Mouse (Mus musculus) adrenal gland, adult 8-10 months (tissue): ENCODE results near the gene Slc46a3. TPM values are rescaled to one million over a fixed set of nuclear protein-coding genes. Genes with fewer than 3 reads are reported as not detected.
"Not testable (repeated sequence)": the region's sequence is repeated elsewhere in the genome, so short reads cannot be mapped to it uniquely, and the experiment has no call there.

Experiments used
- DNase-seq: peaks from one replicate; pipeline ENCODE4 v3.0.0; 2022
- total RNA-seq, 4 experiments: library from RNA; stranded (reverse); gene quantifications; 2 replicates each; pipeline ENCODE4 v1.2.4; 2022

Gene Slc46a3
- 10 to 100 TPM; 15.2 to 32.1 (median 26.2) TPM for total RNA-seq

GRCm38 (mm10) chr5:147894455-147895076 lies at the start of gene Slc46a3:
TSS of gene Slc46a3 (minus strand) at chr5:147894815.
- peak; percentile 94 for DNase-seq

DNA sequence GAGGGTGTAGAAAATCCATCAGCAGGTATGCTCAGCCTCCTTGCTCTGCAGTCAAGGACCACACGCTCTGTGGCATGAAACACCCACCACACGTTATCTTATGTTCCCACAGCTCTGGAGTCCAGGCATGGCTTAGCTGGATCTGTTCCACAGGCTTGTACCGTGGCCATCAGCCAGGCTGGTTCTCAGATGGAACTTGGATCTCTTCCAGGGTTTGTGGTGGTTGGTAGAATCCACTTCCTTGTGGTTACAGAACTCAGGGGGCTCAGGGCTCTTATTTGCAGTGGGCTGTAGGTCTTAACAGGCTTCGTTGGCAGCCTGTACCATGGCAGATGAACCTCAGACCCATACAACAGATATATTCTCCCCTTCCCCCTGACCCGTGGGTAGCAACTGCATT lies 44.6 kb upstream of the Slc46a3 start:
- DNase-seq, result no peak

- no peak for DNase-seq
Measured at GRCm38 (mm10) chr5:147935096-147935495, 40.5 kb upstream of the Slc46a3 start.

DNA sequence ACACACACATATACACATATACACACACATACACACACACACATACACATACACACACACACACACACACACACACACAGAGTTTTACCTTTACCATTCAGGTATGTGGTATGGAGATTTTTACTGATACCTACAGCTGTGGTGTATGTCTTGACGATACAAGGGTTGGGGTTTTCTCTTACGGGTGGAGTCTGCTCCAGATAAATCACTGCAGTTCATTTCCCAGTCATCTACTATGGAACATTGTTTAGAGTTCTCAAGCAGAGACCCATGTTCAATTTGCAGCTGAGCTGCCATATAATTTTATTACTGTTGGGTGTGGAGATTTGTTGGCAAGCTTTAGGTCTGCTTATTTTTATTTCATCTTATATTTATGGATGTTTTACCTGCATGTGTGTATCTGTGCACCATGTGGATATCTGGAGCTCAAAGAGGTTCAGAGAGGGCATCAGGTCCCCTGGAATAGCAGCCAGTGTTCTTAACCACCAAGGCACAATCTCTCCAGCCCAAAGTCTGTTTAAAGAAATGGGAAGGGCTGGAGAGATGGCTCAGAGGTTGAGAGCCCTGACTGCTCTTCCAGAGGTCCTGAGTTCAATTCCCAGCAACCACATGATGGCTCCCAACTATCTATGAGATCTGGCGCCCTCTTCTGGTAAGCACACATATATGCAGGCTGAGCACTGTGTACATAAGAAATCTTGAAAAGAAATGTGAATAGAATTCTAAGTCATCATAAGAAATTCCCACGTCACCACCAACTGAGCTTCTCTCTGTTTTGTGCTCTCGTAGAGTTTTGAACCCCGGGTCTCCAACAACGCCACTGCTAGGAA lies 34.3 kb upstream of the Slc46a3 start:
- no peak for DNase-seq

DNA sequence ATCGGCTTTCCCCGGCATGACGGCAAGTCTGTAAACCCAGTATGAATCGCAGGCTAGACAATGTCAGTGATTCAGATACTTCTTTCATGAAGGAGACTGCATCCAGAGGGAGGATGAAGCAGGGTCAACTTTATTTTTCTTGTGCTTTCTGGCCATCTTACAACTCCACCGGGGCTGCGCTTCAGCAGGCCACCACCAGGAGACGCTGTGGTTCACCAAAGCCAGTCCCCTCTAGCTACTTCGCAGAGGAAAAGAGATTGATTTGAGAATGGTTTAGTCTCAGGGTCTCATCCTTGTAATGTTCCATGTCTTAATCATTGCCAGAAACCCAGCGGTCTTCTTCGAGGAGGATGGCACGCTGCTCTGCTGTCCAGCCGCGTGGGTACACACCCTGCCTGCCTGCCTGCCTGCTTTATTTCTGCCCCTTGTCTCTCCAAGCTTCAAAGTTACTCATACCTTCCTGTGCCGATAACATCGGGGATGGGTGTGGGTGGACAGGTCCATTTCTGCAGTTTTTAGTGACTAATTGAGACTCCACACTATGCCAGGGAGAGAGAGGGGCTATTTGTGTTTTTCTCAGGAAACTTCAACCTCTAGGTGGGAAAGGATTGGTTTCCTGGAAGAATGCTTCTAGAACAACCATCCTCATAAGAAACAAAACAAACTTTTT lies 31.5 kb upstream of the Slc46a3 start:
- DNase-seq, result no peak

GRCm38 (mm10) chr5:147924621-147925020 lies 30.0 kb upstream of the Slc46a3 start:
- no peak for DNase-seq

- DNase-seq, result peak; percentile 60
Measured at GRCm38 (mm10) chr5:147918044-147918846, 23.6 kb upstream of the Slc46a3 start.

GRCm38 (mm10) chr5:147916171-147916570 lies 21.6 kb upstream of the Slc46a3 start:
- DNase-seq, result peak; percentile 59

DNA sequence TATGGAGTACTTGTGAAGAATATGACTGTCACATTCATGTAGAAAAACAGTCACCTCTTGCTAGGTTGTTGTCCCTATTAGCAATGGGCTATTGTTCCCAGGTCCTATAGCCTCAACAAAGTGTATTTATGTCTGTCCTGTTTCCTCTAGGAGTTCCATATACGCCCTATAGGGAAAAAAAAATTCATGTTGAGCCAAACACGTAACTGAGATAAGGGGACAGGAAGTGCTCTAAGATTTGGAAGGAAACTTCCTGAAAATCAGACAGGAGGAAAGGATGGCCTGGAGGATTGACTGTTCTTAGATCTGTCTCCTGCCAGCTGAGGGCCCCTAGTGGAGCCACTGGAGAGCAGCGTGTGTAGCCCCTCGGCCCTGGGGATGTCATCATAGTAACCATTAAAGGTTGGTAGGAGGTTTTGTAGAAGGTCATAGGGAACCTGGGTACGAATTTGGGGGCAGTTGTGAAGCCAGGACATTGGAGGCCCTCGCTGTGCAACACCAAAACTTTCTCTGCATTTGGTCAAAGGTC lies 20.5 kb upstream of the Slc46a3 start:
- DNase-seq, result no peak

- DNase-seq, result no peak
Measured at GRCm38 (mm10) chr5:147913241-147913842, 18.7 kb upstream of the Slc46a3 start.

DNA sequence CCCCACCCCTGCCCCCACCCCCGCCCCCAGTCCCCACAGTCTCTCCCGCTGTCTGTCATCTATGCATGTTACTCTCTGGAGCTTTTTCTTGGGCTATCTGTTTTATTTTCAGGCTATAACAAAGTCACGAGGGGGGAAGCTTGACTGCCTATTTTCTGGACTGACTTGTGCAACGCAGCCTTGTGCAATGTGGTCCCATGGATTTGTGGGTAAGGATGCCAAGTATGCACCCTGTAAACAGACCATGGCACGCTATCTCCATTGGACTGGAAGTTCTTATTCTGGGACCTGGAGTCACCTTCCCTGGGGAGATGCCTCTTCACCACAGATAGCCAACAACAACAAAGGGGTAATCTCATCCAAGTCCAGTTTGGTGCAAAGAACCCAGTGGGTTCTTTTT lies 17.1 kb upstream of the Slc46a3 start:
- no peak for DNase-seq

- no peak for DNase-seq
Measured at GRCm38 (mm10) chr5:147910807-147911509, 16.3 kb upstream of the Slc46a3 start.

DNA sequence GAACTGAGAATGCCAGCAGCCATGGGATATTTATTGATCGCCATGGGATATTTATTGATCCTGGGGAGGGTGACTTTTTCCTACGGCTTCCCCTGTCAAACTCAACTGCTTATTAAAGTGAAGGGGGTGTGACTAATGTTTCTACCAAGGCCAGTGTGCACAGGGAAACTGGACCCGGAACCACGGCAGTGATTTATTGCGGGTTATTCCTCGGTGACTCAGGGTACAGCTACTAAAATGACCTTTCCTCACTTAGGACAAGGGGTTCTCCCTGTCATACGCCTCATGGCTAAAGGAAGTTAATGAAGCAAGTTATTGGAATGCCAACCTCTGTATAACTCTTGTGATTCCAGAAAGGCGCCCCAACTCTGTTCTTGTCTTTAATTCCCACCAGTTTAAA lies 13.2 kb upstream of the Slc46a3 start:
- peak; percentile 73 for DNase-seq

DNA sequence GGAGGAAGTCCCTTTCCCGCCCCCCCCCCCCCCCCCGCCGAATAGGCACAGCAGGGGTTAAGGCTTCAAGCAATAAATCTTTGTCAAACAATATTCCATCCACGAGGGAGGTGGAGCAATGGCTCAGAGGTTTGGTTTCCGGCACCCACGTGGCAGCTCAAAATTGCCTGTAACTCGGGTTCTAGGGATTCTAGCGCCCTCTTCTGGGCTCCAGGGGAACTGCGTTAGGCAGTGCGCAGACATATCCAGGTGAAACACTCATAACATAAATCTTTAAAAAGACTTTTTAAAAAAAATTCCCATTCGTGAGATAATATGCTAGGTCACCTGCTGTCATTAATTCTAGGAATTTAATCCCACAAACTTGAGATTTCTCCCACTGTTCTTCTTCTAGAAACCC lies 12.5 kb upstream of the Slc46a3 start:
- no peak for DNase-seq

GRCm38 (mm10) chr5:147903166-147903565 lies 8.6 kb upstream of the Slc46a3 start:
- DNase-seq, result no peak

- no peak for DNase-seq
Measured at GRCm38 (mm10) chr5:147902008-147902757, 7.6 kb upstream of the Slc46a3 start.

DNA sequence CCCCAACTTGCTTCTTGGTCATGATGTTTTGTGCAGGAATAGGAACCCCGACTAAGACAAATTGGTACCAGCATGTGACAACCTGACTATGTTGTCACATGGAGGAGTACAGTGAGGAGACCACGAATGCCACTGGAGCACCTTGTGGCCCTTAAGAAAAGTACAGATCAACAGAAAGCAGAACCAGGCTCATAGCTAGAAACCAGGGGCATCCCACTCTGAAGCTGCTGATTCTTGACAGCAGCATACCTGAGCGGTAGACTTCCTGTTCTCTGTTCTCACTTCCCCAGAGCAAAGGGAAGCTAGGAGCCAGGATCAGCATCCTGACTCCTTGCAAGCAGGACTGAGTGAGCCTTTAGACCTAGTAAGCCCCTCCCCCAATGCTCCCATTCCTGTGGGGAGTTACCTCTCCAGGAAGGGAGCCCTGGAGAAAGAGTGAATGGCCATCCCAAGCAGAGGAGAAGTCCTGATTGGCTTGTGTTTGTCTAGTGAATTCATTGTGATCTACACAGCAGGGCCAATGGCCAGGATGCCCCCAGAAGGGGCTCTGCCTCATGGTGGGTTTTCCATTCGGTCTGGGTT lies 4.4 kb upstream of the Slc46a3 start:
- DNase-seq, result no peak

DNA sequence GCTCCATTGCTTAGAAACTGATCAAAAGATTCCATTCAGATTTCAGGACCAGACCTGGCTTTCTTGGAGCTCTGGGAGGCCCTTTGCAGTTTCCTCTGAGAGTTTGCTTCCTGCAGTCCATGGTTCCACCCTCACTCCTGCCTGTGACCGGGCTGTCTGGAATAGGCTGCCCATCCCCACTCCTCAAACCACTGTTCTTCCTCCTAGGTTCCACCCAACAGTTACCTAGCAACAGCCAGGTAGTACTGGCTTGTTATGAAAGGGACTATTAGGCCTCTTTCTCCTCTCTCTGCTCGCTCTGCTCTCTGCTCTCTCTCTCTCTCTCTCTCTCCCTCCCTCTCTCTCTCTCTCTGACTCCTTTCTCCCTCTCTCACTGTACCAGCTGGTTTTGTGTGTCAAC lies 3.6 kb upstream of the Slc46a3 start:
- no peak for DNase-seq

- DNase-seq, result not testable (repeated sequence)
Measured at GRCm38 (mm10) chr5:147896501-147896900, 1.9 kb upstream of the Slc46a3 start.
